In genomic region chr14:122130111-122130797, GRCm38 (mm10) we compare ENCODE assay signal across 10 mouse cellular contexts. TPM values are rescaled to one million over a fixed set of nuclear protein-coding genes. Genes with fewer than 3 reads are reported as not detected.
DNase-seq lines count a peak whose midpoint lies in the region; ATAC-seq and TF ChIP-seq lines count a peak whose summit lies in the region.
"Had no signal": no experiment of that assay in that cellular context is flagged by ENCODE, and none has a peak within 500 bp of the region (broad histone marks: within the 10 kb centered on the region; RNA-seq: fewer than 3 reads in every experiment).

No protein-coding gene starts in this region.

- no peaks in the 10 kb centered on the region for H3K27me3 ChIP-seq in kidney, adult 2 months (replicated peaks; ENCODE audit: control insufficient read depth, insufficient read depth, low read length)
- no peaks in the 10 kb centered on the region for H3K27me3 ChIP-seq in liver, embryonic 14.5 days (ENCODE audit: control insufficient read depth, insufficient read depth, low read length)
- H3K27me3 ChIP-seq: neural tube, embryonic 12.5 days had no signal

- ATAC-seq in liver, embryonic 14.5 days (ENCODE audit: insufficient read depth), result no peak

- H3K27ac ChIP-seq in kidney, adult 2 months (ENCODE audit: insufficient read depth, low read depth, low read length), result no peak overlapping the region
- no peak overlapping the region for H3K27ac ChIP-seq in liver, embryonic 14.5 days
- H3K27ac ChIP-seq: neural tube, embryonic 12.5 days had no signal

- 58% methylated on average over 5 of the region's 5 CpGs for WGBS in kidney, adult 2 months
- WGBS in liver, embryonic 14.5 days (ENCODE audit: insufficient replicate concordance), result 67% methylated on average over 5 of the region's 5 CpGs

- TF ChIP-seq EP300 in liver, embryonic 14.5 days (IDR thresholded peaks at IDR 0.05; ENCODE audit: low read depth), result no peak

- no peak for TF ChIP-seq POLR2A in kidney, adult 2 months (IDR thresholded peaks at IDR 0.05; ENCODE audit: low read depth, low read length)

- peak; percentile 59 for DNase-seq in kidney, adult 2 months
- no peak for DNase-seq in kidney, adult 18-20 months
- peak; percentile 81 for DNase-seq in 416B (ENCODE audit: low read depth)
- peak; percentile 26 for DNase-seq in T-cell, adult 2 months (ENCODE audit: low spot score)
- no peak for DNase-seq in liver, embryonic 14.5 days (ENCODE audit: low read depth in 3 of 3, low spot score in 3 of 3)
- DNase-seq in ovary, postnatal 10 days (ENCODE audit: low spot score), result no peak
- no peak for DNase-seq in cerebellum, adult 8-10 months
- DNase-seq in ovary, postnatal 36 days (ENCODE audit: low spot score), result no peak

- no peaks in the 10 kb centered on the region; the same call in 1 of the 2 replicates for H3K36me3 ChIP-seq in kidney, adult 2 months (ENCODE audit: control insufficient read depth, insufficient read depth, low read length)
- peaks cover 14% of the 10 kb centered on the region for H3K36me3 ChIP-seq in liver, embryonic 14.5 days (replicated peaks; ENCODE audit: control insufficient read depth, insufficient read depth, low read depth)

- no peaks in the 10 kb centered on the region for H3K9me3 ChIP-seq in liver, embryonic 14.5 days (ENCODE audit: control insufficient read depth, low read length)
- H3K9me3 ChIP-seq: neural tube, embryonic 12.5 days had no signal

- no peak overlapping the region for H3K4me2 ChIP-seq in liver, embryonic 14.5 days (ENCODE audit: low read depth)
- H3K4me2 ChIP-seq: neural tube, embryonic 12.5 days had no signal

- TF ChIP-seq CTCF in kidney, adult 2 months (conservative IDR thresholded peaks at IDR 0.05; ENCODE audit: insufficient read depth, insufficient read length, low read depth, low read length), result no peak
- peak; percentile 28; the same call in 1 of the 2 replicates for TF ChIP-seq CTCF in liver, embryonic 14.5 days (IDR thresholded peaks at IDR 0.05; ENCODE audit: low read depth)

- no peaks in the 10 kb centered on the region for H3K4me1 ChIP-seq in kidney, adult 2 months (ENCODE audit: control insufficient read depth, insufficient read depth, low read length)
- no peaks in the 10 kb centered on the region for H3K4me1 ChIP-seq in liver, embryonic 14.5 days (replicated peaks; ENCODE audit: control insufficient read depth in 2 of 2, insufficient read depth in 2 of 2, low read length in 1 of 2)
- H3K4me1 ChIP-seq: neural tube, embryonic 12.5 days had no signal

- no peak overlapping the region for H3K9ac ChIP-seq in liver, embryonic 14.5 days (replicated peaks)
- H3K9ac ChIP-seq: neural tube, embryonic 12.5 days had no signal

- H3K4me3 ChIP-seq in kidney, adult 2 months (ENCODE audit: insufficient read depth, low read depth, low read length), result no peak overlapping the region
- no peak overlapping the region for H3K4me3 ChIP-seq in liver, embryonic 14.5 days (ENCODE audit: insufficient read depth in 1 of 2, low read depth in 2 of 2, low read length in 2 of 2)
- H3K4me3 ChIP-seq: erythroblast, embryonic 14.5 days; neural tube, embryonic 12.5 days had no signal

RNA-seq across cellular contexts. Expression of gene Tm9sf2, which starts 23.4 kb away (rescaled TPM):
- polyA plus RNA-seq in kidney, adult 2 months (2012; rRNA removed), result 136 and 197 TPM in 2 replicates
- 22.2 and 26.4 TPM in 2 replicates for polyA plus RNA-seq in liver, embryonic 14.5 days (2012; rRNA removed)
- 67.1 and 68.8 TPM in 2 replicates for polyA plus RNA-seq in liver, embryonic 14.5 days (2014; fragmentation: Nextera tagmentation; extraction: Ambion mirVana)

RNA-seq across cellular contexts. Expression of gene Clybl, which starts 51.2 kb away (rescaled TPM):
- polyA plus RNA-seq in kidney, adult 2 months (2012; rRNA removed), result 62.1 and 66.7 TPM in 2 replicates
- 10.0 and 15.6 TPM in 2 replicates for polyA plus RNA-seq in liver, embryonic 14.5 days (2012; rRNA removed)
- 28.9 and 29.4 TPM in 2 replicates for polyA plus RNA-seq in liver, embryonic 14.5 days (2014; fragmentation: Nextera tagmentation; extraction: Ambion mirVana)

Comparison
In these comparisons a context has a peak if more than half of its experiments do, and no peak if none do; other contexts are left out.
1. DNase-seq: peak in kidney, adult 2 months (single experiment), 416B (single experiment) and T-cell, adult 2 months (single experiment); none in kidney, adult 18-20 months (single experiment), liver, embryonic 14.5 days (0 of 3), ovary, postnatal 10 days (single experiment), cerebellum, adult 8-10 months (single experiment) and ovary, postnatal 36 days (single experiment).